Mouse (Mus musculus) CD4-positive, CD25-positive, alpha-beta regulatory T cell, adult 4 months (primary cell): ENCODE data around the gene Zfp27. TPM values are rescaled to one million over a fixed set of nuclear protein-coding genes. Genes with fewer than 3 reads are reported as not detected.

ENCODE experiments used
- ATAC-seq: one replicate; pipeline ENCODE4 v1.8.0; 2017
- polyA plus RNA-seq, 2 experiments: library from polyadenylated mRNA; unstranded; fragments of 100-300 nt; shearing (Covaris generic); gene quantifications; one replicate each; pipeline ENCODE4 v1.2.1; 2017

The Zfp27 gene
- 1 to 10 TPM; 2.7 to 7.6 TPM for polyA plus RNA-seq

GRCm38 (mm10) chr7:29905966-29906681 is at the start of gene Zfp27:
Zfp27 (minus strand) TSS chr7:29906572.
- peak; percentile 69 for ATAC-seq

- no peak for ATAC-seq
These were observed 48.4 kb upstream of the Zfp27 start for GRCm38 (mm10) chr7:29954731-29955130.

- peak; percentile 92 for ATAC-seq
These were observed 47.4 kb upstream of the Zfp27 start, which contains the start of gene Zfp74 for GRCm38 (mm10) chr7:29953513-29954401. Zfp74 (minus strand) TSS chr7:29954089.

GRCm38 (mm10) chr7:29953086-29953485 is 46.7 kb upstream of the Zfp27 start:
- no peak for ATAC-seq

- ATAC-seq, result no peak
These were observed 37.8 kb upstream of the Zfp27 start for GRCm38 (mm10) chr7:29944201-29944600.

GRCm38 (mm10) chr7:29943720-29944119 is 37.3 kb upstream of the Zfp27 start:
- no peak for ATAC-seq

- no peak for ATAC-seq
These were observed 36.4 kb upstream of the Zfp27 start for GRCm38 (mm10) chr7:29942740-29943139.

- no peak for ATAC-seq
These were observed 34.7 kb upstream of the Zfp27 start for GRCm38 (mm10) chr7:29941027-29941426.

- no peak for ATAC-seq
These were observed 32.5 kb upstream of the Zfp27 start for GRCm38 (mm10) chr7:29938856-29939255.

GRCm38 (mm10) chr7:29922780-29923179 is 16.4 kb upstream of the Zfp27 start:
- no peak for ATAC-seq

- ATAC-seq, result no peak
These were observed 15.2 kb upstream of the Zfp27 start for GRCm38 (mm10) chr7:29921439-29922093.

- ATAC-seq, result no peak
These were observed 11.7 kb upstream of the Zfp27 start for GRCm38 (mm10) chr7:29918062-29918453.

GRCm38 (mm10) chr7:29917371-29918061 is 11.1 kb upstream of the Zfp27 start:
- no peak for ATAC-seq

- no peak for ATAC-seq
These were observed 5.8 kb upstream of the Zfp27 start for GRCm38 (mm10) chr7:29912172-29912571.

GRCm38 (mm10) chr7:29910252-29910651 is 3.9 kb upstream of the Zfp27 start:
- no peak for ATAC-seq

- peak; percentile 72 for ATAC-seq
These were observed 2.0 kb upstream of the Zfp27 start, which contains the start of gene Zfp383 for GRCm38 (mm10) chr7:29908130-29908950. Zfp383 (plus strand) TSS chr7:29908223.

- no peak for ATAC-seq
These were observed 834 bp upstream of the Zfp27 start for GRCm38 (mm10) chr7:29907206-29907605.

- ATAC-seq, result no peak
These were observed 298 bp upstream of the Zfp27 start for GRCm38 (mm10) chr7:29906682-29907058.

- ATAC-seq, result no peak
These were observed 2.3 kb downstream of the Zfp27 start for GRCm38 (mm10) chr7:29904101-29904500.

- ATAC-seq, result no peak
These were observed 8.0 kb downstream of the Zfp27 start for GRCm38 (mm10) chr7:29898351-29898750.

- no peak for ATAC-seq
These were observed 13.6 kb downstream of the Zfp27 start for GRCm38 (mm10) chr7:29892756-29893155.

GRCm38 (mm10) chr7:29890501-29890900 is 15.9 kb downstream of the Zfp27 start:
- ATAC-seq, result no peak
